In the genomic region with DNA sequence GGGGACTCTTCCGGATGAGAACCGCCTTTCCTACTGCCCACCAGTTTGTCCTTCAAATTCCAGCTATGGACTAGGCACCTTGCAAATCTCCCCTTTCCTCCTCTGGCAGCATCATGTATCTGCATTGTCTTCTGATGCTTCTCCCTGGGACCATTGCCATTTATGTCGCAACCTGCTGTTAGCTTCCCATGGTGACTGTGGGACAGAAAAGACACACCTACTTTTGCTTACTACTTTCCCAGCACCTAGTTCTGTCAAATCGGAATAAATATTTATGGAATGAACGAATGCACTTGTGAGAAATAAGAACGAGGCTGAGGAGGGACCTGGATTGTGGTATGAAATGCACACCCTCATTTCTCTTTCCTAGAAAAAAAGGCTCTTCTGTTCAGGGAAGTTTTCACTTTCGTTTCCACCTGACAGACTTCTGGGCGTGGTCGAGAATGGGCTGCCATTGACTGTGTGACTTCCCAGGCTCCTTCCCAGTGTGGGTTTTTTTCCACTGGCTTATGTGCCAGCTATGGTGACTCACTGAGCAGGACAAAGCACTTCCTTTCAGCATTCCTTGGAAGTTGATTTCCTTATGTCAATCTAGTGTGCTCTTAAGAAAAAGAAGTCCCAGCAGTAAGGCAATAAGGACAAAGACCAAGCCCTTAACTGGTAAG, we compare ENCODE assay signal across 12 mouse cellular contexts. TPM values are rescaled to one million over a fixed set of nuclear protein-coding genes. Genes with fewer than 3 reads are reported as not detected.
A peak's percentile ranks its signal among the peaks of the same experiment; 100 is the strongest.
DNase-seq lines count a peak whose midpoint lies in the region; ATAC-seq and TF ChIP-seq lines count a peak whose summit lies in the region.
"Had no signal": no experiment of that assay in that cellular context is flagged by ENCODE, and none has a peak within 500 bp of the region (broad histone marks: within the 10 kb centered on the region; RNA-seq: fewer than 3 reads in every experiment).

No protein-coding gene starts in this region.

- peak overlapping the region; percentile 11; the same call in 1 of the 2 replicates for H3K27ac ChIP-seq in intestine, postnatal 0 days (ENCODE audit: low read depth, low read length)
- H3K27ac ChIP-seq in hindbrain, embryonic 14.5 days, result no peak overlapping the region
- H3K27ac ChIP-seq: midbrain, embryonic 15.5 days had no signal

- no peaks in the 10 kb centered on the region for H3K9me3 ChIP-seq in intestine, postnatal 0 days (ENCODE audit: control insufficient read depth)
- no peaks in the 10 kb centered on the region for H3K9me3 ChIP-seq in hindbrain, embryonic 14.5 days (ENCODE audit: control insufficient read depth, low read length)
- H3K9me3 ChIP-seq: midbrain, embryonic 15.5 days had no signal

- peak overlapping the region; percentile 18; the same call in 1 of the 2 replicates for H3K4me3 ChIP-seq in intestine, postnatal 0 days (ENCODE audit: low read depth, low read length)
- H3K4me3 ChIP-seq in myocyte, result peak overlapping the region; percentile 16
- no peak overlapping the region for H3K4me3 ChIP-seq in hindbrain, embryonic 14.5 days (replicated peaks; ENCODE audit: low read length)
- H3K4me3 ChIP-seq: midbrain, embryonic 15.5 days had no signal

- TF ChIP-seq POLR2A in myocyte (IDR thresholded peaks at IDR 0.05; ENCODE audit: insufficient read length, low read depth), result no peak

- no peaks in the 10 kb centered on the region for H3K36me3 ChIP-seq in intestine, postnatal 0 days (ENCODE audit: control insufficient read depth, insufficient read depth)
- no peaks in the 10 kb centered on the region for H3K36me3 ChIP-seq in myocyte (ENCODE audit: control insufficient read depth, insufficient read depth)
- H3K36me3 ChIP-seq in hindbrain, embryonic 14.5 days (replicated peaks; ENCODE audit: control insufficient read depth, insufficient read depth), result no peaks in the 10 kb centered on the region
- H3K36me3 ChIP-seq: midbrain, embryonic 15.5 days had no signal

- peak; percentile 40 for DNase-seq in gastrocnemius, postnatal 25 days
- no peak for DNase-seq in gastrocnemius, postnatal 36 days
- DNase-seq in fat pad, adult 2 months (ENCODE audit: extremely low read depth, low read depth, low spot score), result peak; percentile 68
- no peak for DNase-seq in hindbrain, embryonic 14.5 days (ENCODE audit: low spot score)
- no peak for DNase-seq in spleen, postnatal 10 days (ENCODE audit: low spot score in 2 of 2)
- no peak for DNase-seq in cerebellum, postnatal 25 days
- DNase-seq: cerebellum, adult 9-10 months; right cerebral cortex, postnatal 14 days had no signal

- no peaks in the 10 kb centered on the region for H3K79me2 ChIP-seq in myocyte (ENCODE audit: control insufficient read depth, insufficient read depth)

- no peaks in the 10 kb centered on the region for H3K4me1 ChIP-seq in intestine, postnatal 0 days (replicated peaks; ENCODE audit: control insufficient read depth, insufficient read depth, low read length)
- no peaks in the 10 kb centered on the region for H3K4me1 ChIP-seq in hindbrain, embryonic 14.5 days (replicated peaks; ENCODE audit: control insufficient read depth, insufficient read depth, low read length)
- H3K4me1 ChIP-seq: midbrain, embryonic 15.5 days had no signal

- H3K4me2 ChIP-seq in intestine, postnatal 0 days (replicated peaks; ENCODE audit: low read depth), result peak overlapping the region; percentile 50
- peak overlapping the region; percentile 96 for H3K4me2 ChIP-seq in myocyte (ENCODE audit: low read depth)
- no peak overlapping the region for H3K4me2 ChIP-seq in hindbrain, embryonic 14.5 days (replicated peaks)
- H3K4me2 ChIP-seq: midbrain, embryonic 15.5 days had no signal

- H3K27me3 ChIP-seq in intestine, postnatal 0 days (replicated peaks; ENCODE audit: control insufficient read depth, insufficient read depth, low read length), result no peaks in the 10 kb centered on the region
- H3K27me3 ChIP-seq in myocyte (ENCODE audit: control insufficient read depth, insufficient read depth, insufficient read length), result no peaks in the 10 kb centered on the region
- no peaks in the 10 kb centered on the region for H3K27me3 ChIP-seq in hindbrain, embryonic 14.5 days (ENCODE audit: control insufficient read depth, insufficient read depth, low read length)
- H3K27me3 ChIP-seq: midbrain, embryonic 15.5 days had no signal

- intact Hi-C loops in gastrocnemius, postnatal 36 days (cut with DNase I), result no loop called here

- WGBS in intestine, postnatal 0 days, result 47% methylated on average over 9 of the region's 9 CpGs
- WGBS in hindbrain, embryonic 14.5 days, result 84% methylated on average over 9 of the region's 9 CpGs

- TF ChIP-seq CTCF in intestine, postnatal 0 days (IDR thresholded peaks at IDR 0.05; ENCODE audit: low read depth), result no peak

- no peak overlapping the region for H3K9ac ChIP-seq in intestine, postnatal 0 days (ENCODE audit: low read depth, low read length)
- no peak overlapping the region for H3K9ac ChIP-seq in hindbrain, embryonic 14.5 days
- H3K9ac ChIP-seq: midbrain, embryonic 15.5 days had no signal

- no peak overlapping the region for H3ac ChIP-seq in myocyte (ENCODE audit: control insufficient read depth, insufficient read length)

- peak; percentile 95 for ATAC-seq in intestine, postnatal 0 days
- no peak for ATAC-seq in hindbrain, embryonic 14.5 days (ENCODE audit: low FRiP score)
- ATAC-seq: midbrain, embryonic 15.5 days had no signal

TF ChIP-seq in myocyte, 11 proteins besides CTCF, POLR2A, EP300 and RAD21:
- TF ChIP-seq E2F4 (IDR thresholded peaks at IDR 0.05; ENCODE audit: insufficient read depth) (no peak), TCF3 (IDR thresholded peaks at IDR 0.05; ENCODE audit: insufficient read length, low read depth) (no peak), CEBPB (IDR thresholded peaks at IDR 0.05; ENCODE audit: insufficient read depth, poor library complexity, severe bottlenecking) (peak; percentile 76), SRF (IDR thresholded peaks at IDR 0.05; ENCODE audit: control insufficient read depth, insufficient read length, low read depth) (no peak)

RNA-seq across cellular contexts. Expression of a gene that starts 2.8 kb away (rescaled TPM):
- total RNA-seq in gastrocnemius, postnatal 25 days (2021), result under 1 TPM; 0.08 to 0.24 TPM
- under 1 TPM in 1 of 2 experiments, not detected in 1; 0.10 TPM for total RNA-seq in gastrocnemius, postnatal 36 days (2021)
- polyA plus RNA-seq in intestine, postnatal 0 days (2015; fragmentation: Nextera tagmentation; extraction: Ambion mirVana), result 0.47 and 0.51 TPM in 2 replicates
- polyA plus RNA-seq in myocyte (2012; fragmentation: generic; extraction: Trizol), result 0.04 TPM
- 0.05 and 0.08 TPM in 2 replicates for polyA plus RNA-seq in hindbrain, embryonic 14.5 days (2014; fragmentation: Nextera tagmentation; extraction: Ambion mirVana)
- total RNA-seq: left cerebral cortex, postnatal 14 days had no signal

RNA-seq across cellular contexts. Expression of a gene that starts 16.4 kb away (rescaled TPM):
- total RNA-seq in gastrocnemius, postnatal 25 days (2021), result 1 to 10 TPM; 7.7 TPM
- 10 to 100 TPM in 1 of 2 experiments, 1 to 10 TPM in 1; 7.4 to 10.2 TPM for total RNA-seq in gastrocnemius, postnatal 36 days (2021)
- polyA plus RNA-seq in intestine, postnatal 0 days (2015; fragmentation: Nextera tagmentation; extraction: Ambion mirVana), result 11.4 and 14.6 TPM in 2 replicates
- polyA plus RNA-seq in myocyte (2012; fragmentation: generic; extraction: Trizol), result 3.9 TPM
- 11.4 and 16.1 TPM in 2 replicates for polyA plus RNA-seq in hindbrain, embryonic 14.5 days (2014; fragmentation: Nextera tagmentation; extraction: Ambion mirVana)

Comparison
In these comparisons a context has a peak if more than half of its experiments do, and no peak if none do; other contexts are left out.
1. DNase-seq: peak in gastrocnemius, postnatal 25 days (single experiment) and fat pad, adult 2 months (single experiment); none in gastrocnemius, postnatal 36 days (0 of 2), hindbrain, embryonic 14.5 days (single experiment), spleen, postnatal 10 days (0 of 2) and cerebellum, postnatal 25 days (0 of 2).